Mouse (Mus musculus): ENCODE measurements around the gene Hsf2. TPM values are rescaled to one million over a fixed set of nuclear protein-coding genes. Genes with fewer than 3 reads are reported as not detected.

Hsf2 gene
- polyA plus RNA-seq, 1 experiment = 1.2 TPM

GRCm38 (mm10) chr10:57488591-57488990, 2.4 kb downstream of the Hsf2 start:
- TF ChIP-seq POLR2A (IDR thresholded peaks at IDR 0.05; ENCODE audit: low read depth, low read length) (no peak), CTCF (IDR thresholded peaks at IDR 0.05; ENCODE audit: extremely low read depth, insufficient read depth, insufficient read length, insufficient replicate concordance) (no peak)
- no peaks in the 10 kb centered on the region for H3K27me3 ChIP-seq (ENCODE audit: control insufficient read depth, insufficient read depth, low read length)
- no peak overlapping the region for H3K4me3 ChIP-seq (ENCODE audit: extremely low read depth, insufficient read depth, insufficient read length)
- no peaks in the 10 kb centered on the region; the same call in 1 of the 2 replicates for H3K4me1 ChIP-seq (ENCODE audit: control insufficient read depth, insufficient read depth, insufficient read length)
- H3K27ac ChIP-seq (ENCODE audit: insufficient read depth, low read length) = no peak overlapping the region
- no peaks in the 10 kb centered on the region for H3K36me3 ChIP-seq (ENCODE audit: control insufficient read depth, insufficient read depth, low read length)
- DNase-seq (ENCODE audit: low read depth in 1 of 2, low spot score in 2 of 2) = no peak

DNA sequence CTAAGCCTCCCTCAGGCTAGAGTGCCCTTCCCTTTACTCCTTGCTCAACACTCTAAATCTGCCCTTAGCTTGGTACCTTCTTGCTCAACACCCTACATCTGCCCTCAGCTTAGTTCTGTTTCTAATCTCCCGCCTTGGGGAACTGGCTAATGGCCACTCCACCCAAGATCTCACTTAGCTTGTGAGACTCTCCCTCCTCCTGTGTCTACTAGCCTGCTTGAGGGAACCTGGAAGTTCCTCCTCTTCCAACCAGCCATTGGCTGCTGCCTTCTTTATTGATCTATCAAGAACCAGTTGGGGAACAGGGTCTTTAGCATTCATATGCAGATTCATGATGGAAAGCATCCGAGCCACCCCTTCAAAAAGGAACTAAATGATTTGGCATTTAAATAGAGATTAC, 5.9 kb downstream of the Hsf2 start:
- no peaks in the 10 kb centered on the region for H3K36me3 ChIP-seq (ENCODE audit: control insufficient read depth, insufficient read depth, low read length)
- TF ChIP-seq CTCF (IDR thresholded peaks at IDR 0.05; ENCODE audit: extremely low read depth, insufficient read depth, insufficient read length, insufficient replicate concordance) (no peak), POLR2A (IDR thresholded peaks at IDR 0.05; ENCODE audit: low read depth, low read length) (no peak)
- H3K27me3 ChIP-seq (ENCODE audit: control insufficient read depth, insufficient read depth, low read length) = no peaks in the 10 kb centered on the region
- no peaks in the 10 kb centered on the region; the same call in 1 of the 2 replicates for H3K4me1 ChIP-seq (ENCODE audit: control insufficient read depth, insufficient read depth, insufficient read length)
- WGBS = 81% methylated on average over 2 of the region's 2 CpGs
- no peak overlapping the region for H3K4me3 ChIP-seq (ENCODE audit: extremely low read depth, insufficient read depth, insufficient read length)
- H3K27ac ChIP-seq (ENCODE audit: insufficient read depth, low read length) = no peak overlapping the region
- no peak for DNase-seq (ENCODE audit: low read depth in 1 of 2, low spot score in 2 of 2)

GRCm38 (mm10) chr10:57499414-57500156, 13.4 kb downstream of the Hsf2 start:
- TF ChIP-seq CTCF (IDR thresholded peaks at IDR 0.05; ENCODE audit: extremely low read depth, insufficient read depth, insufficient read length, insufficient replicate concordance) (no peak), POLR2A (IDR thresholded peaks at IDR 0.05; ENCODE audit: low read depth, low read length) (no peak)
- H3K27ac ChIP-seq (ENCODE audit: insufficient read depth, low read length) = no peak overlapping the region
- 90% methylated on average over 9 of the region's 9 CpGs for whole genome bisulfite sequencing
- no peak for DNase-seq (ENCODE audit: low read depth in 1 of 2, low spot score in 2 of 2)
- H3K4me1 ChIP-seq (ENCODE audit: control insufficient read depth, insufficient read depth, insufficient read length) = no peaks in the 10 kb centered on the region
- no peaks in the 10 kb centered on the region for H3K36me3 ChIP-seq (ENCODE audit: control insufficient read depth, insufficient read depth, low read length)
- no peaks in the 10 kb centered on the region for H3K27me3 ChIP-seq (ENCODE audit: control insufficient read depth, insufficient read depth, low read length)
- no peak overlapping the region for H3K4me3 ChIP-seq (ENCODE audit: extremely low read depth, insufficient read depth, insufficient read length)

GRCm38 (mm10) chr10:57514616-57515015, 28.4 kb downstream of the Hsf2 start:
- Histone ChIP-seq H3K27ac (ENCODE audit: insufficient read depth, low read length) (no peak overlapping the region), H3K4me3 (ENCODE audit: extremely low read depth, insufficient read depth, insufficient read length) (no peak overlapping the region), H3K27me3 (ENCODE audit: control insufficient read depth, insufficient read depth, low read length) (no peaks in the 10 kb centered on the region), H3K36me3 (ENCODE audit: control insufficient read depth, insufficient read depth, low read length) (peaks cover 31% of the 10 kb centered on the region), H3K4me1 (ENCODE audit: control insufficient read depth, insufficient read depth, insufficient read length) (no peaks in the 10 kb centered on the region)
- no peak for TF ChIP-seq CTCF (IDR thresholded peaks at IDR 0.05; ENCODE audit: extremely low read depth, insufficient read depth, insufficient read length, insufficient replicate concordance)
- TF ChIP-seq POLR2A (IDR thresholded peaks at IDR 0.05; ENCODE audit: low read depth, low read length) = no peak
- DNase-seq (ENCODE audit: low read depth in 1 of 2, low spot score in 2 of 2) = no peak
- 96% methylated on average over 2 of the region's 2 CpGs for WGBS

GRCm38 (mm10) chr10:57515278-57515677, 29.1 kb downstream of the Hsf2 start:
- no peaks in the 10 kb centered on the region for H3K27me3 ChIP-seq (ENCODE audit: control insufficient read depth, insufficient read depth, low read length)
- TF ChIP-seq POLR2A (IDR thresholded peaks at IDR 0.05; ENCODE audit: low read depth, low read length) = no peak
- TF ChIP-seq CTCF (IDR thresholded peaks at IDR 0.05; ENCODE audit: extremely low read depth, insufficient read depth, insufficient read length, insufficient replicate concordance) = no peak
- no peaks in the 10 kb centered on the region for H3K4me1 ChIP-seq (ENCODE audit: control insufficient read depth, insufficient read depth, insufficient read length)
- peaks cover 31% of the 10 kb centered on the region for H3K36me3 ChIP-seq (ENCODE audit: control insufficient read depth, insufficient read depth, low read length)
- no peak for DNase-seq (ENCODE audit: low read depth in 1 of 2, low spot score in 2 of 2)
- H3K27ac ChIP-seq (ENCODE audit: insufficient read depth, low read length) = no peak overlapping the region
- 93% methylated on average over 1 of the region's 1 CpGs for WGBS
- H3K4me3 ChIP-seq (ENCODE audit: extremely low read depth, insufficient read depth, insufficient read length) = no peak overlapping the region

- DNase-seq (ENCODE audit: low read depth in 1 of 2, low spot score in 2 of 2) = no peak
- no peak overlapping the region for H3K27ac ChIP-seq (ENCODE audit: insufficient read depth, low read length)
- H3K4me3 ChIP-seq (ENCODE audit: extremely low read depth, insufficient read depth, insufficient read length) = no peak overlapping the region
- peaks cover 24% of the 10 kb centered on the region for H3K36me3 ChIP-seq (ENCODE audit: control insufficient read depth, insufficient read depth, low read length)
- H3K27me3 ChIP-seq (ENCODE audit: control insufficient read depth, insufficient read depth, low read length) = no peaks in the 10 kb centered on the region
- no peak for TF ChIP-seq POLR2A (IDR thresholded peaks at IDR 0.05; ENCODE audit: low read depth, low read length)
- TF ChIP-seq CTCF (IDR thresholded peaks at IDR 0.05; ENCODE audit: extremely low read depth, insufficient read depth, insufficient read length, insufficient replicate concordance) = no peak
- H3K4me1 ChIP-seq (ENCODE audit: control insufficient read depth, insufficient read depth, insufficient read length) = peaks cover 4% of the 10 kb centered on the region
- WGBS = 94% methylated on average over 5 of the region's 5 CpGs
These were observed 40.3 kb downstream of the Hsf2 start for GRCm38 (mm10) chr10:57526469-57526868.

GRCm38 (mm10) chr10:57531076-57531475, 44.9 kb downstream of the Hsf2 start:
- no peak for DNase-seq (ENCODE audit: low read depth in 1 of 2, low spot score in 2 of 2)
- H3K36me3 ChIP-seq (ENCODE audit: control insufficient read depth, insufficient read depth, low read length) = peaks cover 8% of the 10 kb centered on the region
- WGBS = 65% methylated on average over 2 of the region's 2 CpGs
- H3K27me3 ChIP-seq (ENCODE audit: control insufficient read depth, insufficient read depth, low read length) = no peaks in the 10 kb centered on the region
- no peak overlapping the region for H3K27ac ChIP-seq (ENCODE audit: insufficient read depth, low read length)
- peak overlapping the region; percentile 27; the same call in 1 of the 2 replicates for H3K4me3 ChIP-seq (ENCODE audit: extremely low read depth, insufficient read depth, insufficient read length)
- TF ChIP-seq POLR2A (IDR thresholded peaks at IDR 0.05; ENCODE audit: low read depth, low read length) (no peak), CTCF (IDR thresholded peaks at IDR 0.05; ENCODE audit: extremely low read depth, insufficient read depth, insufficient read length, insufficient replicate concordance) (no peak)
- peaks cover 4% of the 10 kb centered on the region for H3K4me1 ChIP-seq (ENCODE audit: control insufficient read depth, insufficient read depth, insufficient read length)
